Mouse (Mus musculus) large intestine, adult 2 months (tissue): ENCODE data around the gene Slbp. TPM values are rescaled to one million over a fixed set of nuclear protein-coding genes. Genes with fewer than 3 reads are reported as not detected.

Experiments used
- polyA plus RNA-seq: library from polyadenylated mRNA; depleted of rRNA; stranded (reverse); fragments of >200 nt; gene quantifications from 2 replicates; pipeline ENCODE4 v1.2.3, GENCODE M21; 2012; rRNA removed

Slbp gene
- polyA plus RNA-seq, 1 experiment: 21.6 TPM

Other genes starting within 250 kb of the Slbp start
- not detected in 2 replicates for gene Nkx1-1, start 218.6 kb downstream of the Slbp start, polyA plus RNA-seq
- gene Fam53a, start 22.9 kb downstream of the Slbp start, polyA plus RNA-seq: 23.5 and 24.4 TPM in 2 replicates
- gene Gm9903, start 22.6 kb downstream of the Slbp start, polyA plus RNA-seq: 0.38 and 0.56 TPM in 2 replicates
- 28.5 and 28.7 TPM in 2 replicates for gene Tacc3, start 5.6 kb upstream of the Slbp start, polyA plus RNA-seq
- 31.2 and 41.7 TPM in 2 replicates for gene Tmem129, start 5.8 kb upstream of the Slbp start, polyA plus RNA-seq
- 13.9 and 23.0 TPM in 2 replicates for gene Fgfr3, start 69.1 kb upstream of the Slbp start, polyA plus RNA-seq
- gene Letm1, start 130.2 kb upstream of the Slbp start, polyA plus RNA-seq: 62.5 and 92.7 TPM in 2 replicates
- 10.0 and 10.4 TPM in 2 replicates for gene Nsd2, start 168.2 kb upstream of the Slbp start, polyA plus RNA-seq